Mouse (Mus musculus): ENCODE measurements around the gene Hist2h2aa1.

GRCm38 (mm10) chr3:96243921-96244572 is 1.2 kb upstream of the Hist2h2aa1 start:
- TF ChIP-seq MYOD1 (IDR thresholded peaks at IDR 0.05; ENCODE audit: control insufficient read depth in 1 of 3, insufficient read length in 2 of 3, low read depth in 2 of 3), result no peak
- no peak for TF ChIP-seq POLR2A (IDR thresholded peaks at IDR 0.05; ENCODE audit: insufficient read length, low read depth)

Measured in myocyte (in vitro differentiated cells).